Mouse (Mus musculus) lung, adult 18-20 months (tissue): ENCODE results near the gene AF067061.
"Not testable (repeated sequence)": the region's sequence is repeated elsewhere in the genome, so short reads cannot be mapped to it uniquely, and the experiment has no call there.

Experiments
- DNase-seq, 2 experiments: peaks; one replicate each; pipeline ENCODE4 v3.0.0; 2022; ENCODE audit warnings: mixed read lengths in 2 of 2

The AF067061 gene

GRCm38 (mm10) chr13:120262870-120263269, at the start of gene AF067061:
AF067061 (plus strand) TSS chr13:120263114.
- not testable (repeated sequence) for DNase-seq

DNA sequence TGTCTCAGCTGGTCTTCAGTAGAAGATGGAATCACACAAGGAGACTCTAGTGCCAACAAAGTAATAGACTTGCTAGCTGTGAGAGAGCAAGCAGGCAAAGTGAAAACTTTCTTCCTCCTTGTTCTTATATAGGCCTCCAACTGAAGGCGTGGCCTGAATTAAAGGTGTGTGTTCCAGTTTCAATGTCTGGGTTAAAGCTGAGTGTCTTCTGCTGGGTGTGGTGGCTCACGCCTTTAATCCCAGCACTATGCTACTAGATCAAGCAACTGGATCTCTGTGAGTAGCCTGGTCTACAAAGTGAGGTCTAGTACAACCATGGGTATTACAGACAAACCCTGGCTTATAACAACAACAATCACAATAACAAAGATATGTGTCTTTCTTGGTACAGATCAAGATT, 47.1 kb upstream of the AF067061 start, which contains the start of gene Gm21762:
Gm21762 (minus strand) TSS at position 101 of the 400 bp plus-strand sequence.
- not testable (repeated sequence) for DNase-seq

GRCm38 (mm10) chr13:120220922-120221321, 42.0 kb upstream of the AF067061 start:
- DNase-seq, result not testable (repeated sequence)

DNA sequence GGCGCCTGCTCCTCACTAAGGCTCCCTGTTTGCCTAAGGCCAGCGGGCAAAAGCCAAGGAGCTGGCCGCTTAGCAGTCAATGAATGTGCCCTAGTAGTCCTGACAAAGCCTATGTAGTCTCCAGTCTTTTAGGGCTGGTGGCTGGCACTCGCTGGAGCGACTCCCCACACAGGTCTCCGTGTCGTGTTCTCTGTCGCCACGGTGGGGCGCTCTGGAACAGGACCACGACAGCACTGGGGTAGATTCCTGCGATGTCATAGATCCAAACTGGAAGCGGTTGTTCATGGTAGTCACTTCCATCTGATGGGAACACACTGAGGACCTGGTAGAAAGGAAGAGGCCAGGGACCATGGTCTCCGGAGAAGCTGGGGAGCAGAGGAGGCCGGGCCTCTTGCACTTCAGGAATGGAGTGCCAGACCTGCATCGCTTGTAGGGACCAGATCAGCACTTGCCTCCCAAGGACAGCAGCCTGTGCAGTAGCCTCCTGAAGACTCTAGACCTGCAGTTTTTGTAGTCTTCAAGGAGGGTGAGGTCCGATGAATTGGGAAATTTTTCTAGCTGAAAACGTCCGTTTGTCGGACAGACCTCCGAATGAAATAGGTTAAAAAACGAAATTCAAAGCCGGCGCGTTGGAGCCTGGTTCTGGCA, 39.8 kb upstream of the AF067061 start:
- not testable (repeated sequence) for DNase-seq

GRCm38 (mm10) chr13:120231798-120232197, 31.1 kb upstream of the AF067061 start:
- not testable (repeated sequence) for DNase-seq

- not testable (repeated sequence) for DNase-seq
Measured at GRCm38 (mm10) chr13:120232447-120233049, 30.4 kb upstream of the AF067061 start.

GRCm38 (mm10) chr13:120238811-120239210, 24.1 kb upstream of the AF067061 start, which contains the start of gene Gm21731:
Gm21731 (plus strand) TSS chr13:120239111.
- DNase-seq, result not testable (repeated sequence)

DNA sequence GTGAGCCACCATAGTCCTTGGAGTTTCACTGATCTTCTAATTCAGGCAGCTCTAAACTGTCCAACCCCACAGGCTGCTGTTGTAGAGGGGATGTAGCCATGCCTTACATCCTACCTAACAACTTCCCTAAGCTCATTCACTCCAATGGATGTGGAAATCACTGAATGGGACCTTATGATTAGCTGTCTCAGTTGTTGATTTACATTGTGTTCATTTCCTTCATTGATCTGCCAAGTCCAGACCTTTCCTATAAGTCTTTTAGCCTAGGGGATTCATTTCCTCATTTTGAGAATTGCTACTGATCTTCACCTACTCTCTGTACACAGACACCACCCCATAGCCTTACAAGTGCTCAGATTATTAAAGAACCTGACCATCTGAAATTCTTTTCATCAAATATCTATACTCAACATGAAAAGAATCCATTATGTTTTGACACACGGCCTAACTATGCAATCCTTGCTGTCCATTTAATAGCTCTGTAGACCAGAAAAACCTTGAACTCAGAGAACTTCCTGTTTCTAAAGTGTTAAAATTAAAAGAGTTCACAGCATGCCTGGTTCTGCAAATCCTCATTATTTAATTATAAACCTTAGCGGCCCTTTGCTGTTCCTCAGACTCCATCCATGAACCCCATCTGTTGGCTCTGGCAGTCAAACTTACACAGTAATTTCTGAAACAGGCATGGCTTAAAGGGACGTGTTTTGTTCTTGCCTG, 11.5 kb upstream of the AF067061 start:
- DNase-seq, result not testable (repeated sequence)

- DNase-seq, result not testable (repeated sequence)
Measured at GRCm38 (mm10) chr13:120258817-120259658, 3.9 kb upstream of the AF067061 start.

DNA sequence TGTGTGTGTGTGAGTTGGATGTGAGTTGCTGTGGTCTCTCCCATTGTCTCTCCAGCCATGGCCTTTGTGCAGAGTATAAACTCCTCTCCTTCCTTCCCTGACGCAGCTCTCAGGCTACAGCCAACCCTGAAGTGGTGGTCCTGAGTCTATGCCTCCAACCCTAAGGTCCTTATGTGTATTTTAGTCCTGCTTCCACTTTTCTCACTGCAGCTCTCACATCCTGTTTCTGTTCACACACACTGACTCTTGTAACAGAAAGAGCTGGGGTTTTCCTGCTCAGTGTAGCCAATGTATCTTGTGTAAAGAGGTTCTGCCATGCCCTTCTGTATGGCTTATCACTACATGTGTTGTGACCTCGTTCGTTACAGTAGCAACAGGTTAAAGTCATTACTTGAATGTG, 3.2 kb upstream of the AF067061 start:
- DNase-seq, result not testable (repeated sequence)

- not testable (repeated sequence) for DNase-seq
Measured at GRCm38 (mm10) chr13:120277837-120278236, 14.9 kb downstream of the AF067061 start.

GRCm38 (mm10) chr13:120278784-120279183, 15.9 kb downstream of the AF067061 start:
- no peak for DNase-seq

DNA sequence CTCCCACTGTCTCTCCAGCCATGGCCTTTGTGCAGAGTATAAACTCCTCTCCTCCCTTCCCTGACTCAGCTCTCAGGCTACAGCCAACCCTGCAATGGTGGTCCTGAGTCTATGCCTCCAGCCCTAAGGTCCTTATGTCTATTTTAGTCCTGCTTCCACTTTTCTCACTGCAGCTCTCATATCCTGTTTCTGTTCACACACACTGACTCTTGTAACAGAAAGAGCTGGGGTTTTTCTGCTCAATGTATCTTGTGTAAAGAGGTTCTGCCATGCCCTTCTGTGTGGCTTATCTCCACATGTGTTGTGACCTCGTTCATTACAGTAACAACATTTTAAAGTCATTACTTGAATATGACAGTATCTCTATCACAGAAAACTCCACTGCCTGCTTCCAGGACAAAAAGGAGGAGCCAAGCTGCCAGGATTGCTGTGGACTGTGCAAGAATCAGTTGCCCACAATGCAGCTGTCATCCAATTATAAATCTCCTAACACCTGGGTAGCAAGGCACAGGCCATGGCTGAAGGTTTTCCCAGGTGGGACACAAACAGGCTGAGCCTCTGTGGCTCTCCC, 36.5 kb downstream of the AF067061 start:
- DNase-seq, result no peak

DNA sequence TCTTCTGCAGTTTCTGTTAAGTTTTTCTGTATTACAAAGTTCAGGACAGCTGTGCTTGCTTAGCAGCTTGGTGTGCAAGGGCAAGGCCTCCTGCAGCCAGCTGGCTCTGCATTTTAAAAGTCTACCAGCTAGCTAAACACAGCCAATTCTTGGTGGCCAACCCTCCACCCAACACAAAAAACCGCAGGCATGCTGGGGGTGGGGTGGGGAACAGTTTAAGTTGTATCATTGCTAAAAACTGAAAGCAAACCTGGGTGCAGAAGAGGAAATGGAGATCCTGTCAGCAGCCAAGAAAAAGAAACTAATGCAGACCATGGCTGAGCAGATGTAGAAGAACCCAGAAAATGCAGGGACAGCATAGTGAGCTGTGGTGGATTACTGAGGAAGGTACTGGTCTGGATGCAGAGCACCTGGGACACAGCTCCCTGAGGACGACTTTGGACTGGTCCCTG, 37.1 kb downstream of the AF067061 start, which contains the start of gene BC147527:
BC147527 (plus strand) TSS at position 402 of the 452 bp plus-strand sequence.
- peak; percentile 16 to 30 for DNase-seq

GRCm38 (mm10) chr13:120300853-120301252, 37.9 kb downstream of the AF067061 start:
- DNase-seq, result no peak

DNA sequence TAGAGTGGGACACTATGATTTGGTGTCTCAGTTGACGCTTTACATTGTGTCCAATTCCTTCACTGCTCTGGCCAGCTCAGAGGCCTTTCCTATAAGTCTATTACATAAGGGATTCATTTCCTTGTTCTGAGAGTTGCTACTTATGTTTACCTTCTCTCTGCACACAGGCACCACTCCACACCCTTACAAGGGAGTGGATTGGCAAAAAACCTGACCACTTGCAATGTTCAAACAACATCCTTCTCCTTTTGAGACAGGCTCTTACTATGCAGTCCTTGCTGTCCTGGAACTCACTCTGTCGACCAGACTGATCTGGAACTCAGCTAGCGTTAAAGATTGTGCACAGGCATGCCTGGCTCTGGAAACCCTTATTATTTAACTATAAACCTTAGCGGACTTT, 47.8 kb downstream of the AF067061 start:
- DNase-seq, result peak; percentile 22 to 53

GRCm38 (mm10) chr13:120313584-120313983, 50.7 kb downstream of the AF067061 start:
- DNase-seq, result peak in 1 of 2 experiments; percentile 2
